Mouse (Mus musculus): ENCODE measurements around the gene Ptprq. TPM values are rescaled to one million over a fixed set of nuclear protein-coding genes. Genes with fewer than 3 reads are reported as not detected.

Ptprq gene
- polyA plus RNA-seq, 1 experiment from 2014 or later = 0.10 TPM

- Histone ChIP-seq H3K9me3 (ENCODE audit: control insufficient read depth, low read length) (no peaks in the 10 kb centered on the region), H3K4me2 (no peak overlapping the region), H3K27ac (ENCODE audit: low read depth, low read length) (no peak overlapping the region), H3K4me1 (ENCODE audit: control insufficient read depth, insufficient read depth, low read length) (no peaks in the 10 kb centered on the region), H3K27me3 (ENCODE audit: control insufficient read depth, insufficient read depth, low read length) (no peaks in the 10 kb centered on the region), H3K9ac (ENCODE audit: low read length) (no peak overlapping the region), H3K4me3 (ENCODE audit: low read depth, low read length) (no peak overlapping the region), H3K36me3 (ENCODE audit: control insufficient read depth, insufficient read depth, low read length) (no peaks in the 10 kb centered on the region)
- WGBS = 84% methylated on average over 6 of the region's 6 CpGs
- DNase-seq (ENCODE audit: low spot score, missing footprints) (no peak), ATAC-seq (ENCODE audit: low FRiP score) (no peak)
These were observed 118.5 kb downstream of the Ptprq start for GRCm38 (mm10) chr10:107601371-107601770.

GRCm38 (mm10) chr10:107583360-107583759 is 136.5 kb downstream of the Ptprq start:
- Histone ChIP-seq H3K4me1 (ENCODE audit: control insufficient read depth, insufficient read depth, low read length) (no peaks in the 10 kb centered on the region), H3K9me3 (ENCODE audit: control insufficient read depth, low read length) (no peaks in the 10 kb centered on the region), H3K4me2 (no peak overlapping the region), H3K36me3 (ENCODE audit: control insufficient read depth, insufficient read depth, low read length) (no peaks in the 10 kb centered on the region), H3K27me3 (ENCODE audit: control insufficient read depth, insufficient read depth, low read length) (no peaks in the 10 kb centered on the region), H3K4me3 (ENCODE audit: low read depth, low read length) (no peak overlapping the region), H3K27ac (ENCODE audit: low read depth, low read length) (no peak overlapping the region), H3K9ac (ENCODE audit: low read length) (no peak overlapping the region)
- no peak for ATAC-seq (ENCODE audit: low FRiP score)
- WGBS = 81% methylated on average over 5 of the region's 5 CpGs
- no peak for DNase-seq (ENCODE audit: low spot score, missing footprints)

GRCm38 (mm10) chr10:107569044-107569443 is 150.8 kb downstream of the Ptprq start:
- DNase-seq (ENCODE audit: low spot score, missing footprints) = no peak
- WGBS = 81% methylated on average over 3 of the region's 3 CpGs
- no peak overlapping the region for H3K4me2 ChIP-seq
- no peaks in the 10 kb centered on the region for H3K27me3 ChIP-seq (ENCODE audit: control insufficient read depth, insufficient read depth, low read length)
- no peak for ATAC-seq (ENCODE audit: low FRiP score)
- H3K4me3 ChIP-seq (ENCODE audit: low read depth, low read length) = no peak overlapping the region
- H3K4me1 ChIP-seq (ENCODE audit: control insufficient read depth, insufficient read depth, low read length) = no peaks in the 10 kb centered on the region
- no peak overlapping the region for H3K9ac ChIP-seq (ENCODE audit: low read length)
- no peaks in the 10 kb centered on the region for H3K9me3 ChIP-seq (ENCODE audit: control insufficient read depth, low read length)
- no peaks in the 10 kb centered on the region for H3K36me3 ChIP-seq (ENCODE audit: control insufficient read depth, insufficient read depth, low read length)
- H3K27ac ChIP-seq (ENCODE audit: low read depth, low read length) = no peak overlapping the region

- Histone ChIP-seq H3K4me2 (no peak overlapping the region), H3K4me1 (ENCODE audit: control insufficient read depth, insufficient read depth, low read length) (no peaks in the 10 kb centered on the region), H3K27ac (ENCODE audit: low read depth, low read length) (no peak overlapping the region), H3K36me3 (ENCODE audit: control insufficient read depth, insufficient read depth, low read length) (no peaks in the 10 kb centered on the region), H3K4me3 (ENCODE audit: low read depth, low read length) (no peak overlapping the region), H3K9me3 (ENCODE audit: control insufficient read depth, low read length) (no peaks in the 10 kb centered on the region), H3K9ac (ENCODE audit: low read length) (no peak overlapping the region), H3K27me3 (ENCODE audit: control insufficient read depth, insufficient read depth, low read length) (no peaks in the 10 kb centered on the region)
- no peak for ATAC-seq (ENCODE audit: low FRiP score)
- DNase-seq (ENCODE audit: low spot score, missing footprints) = peak; percentile 41
- 90% methylated on average over 4 of the region's 4 CpGs for WGBS
These were observed 151.6 kb downstream of the Ptprq start for GRCm38 (mm10) chr10:107568261-107568660.

GRCm38 (mm10) chr10:107562875-107563274 is 157.0 kb downstream of the Ptprq start:
- Histone ChIP-seq H3K27me3 (ENCODE audit: control insufficient read depth, insufficient read depth, low read length) (no peaks in the 10 kb centered on the region), H3K9me3 (ENCODE audit: control insufficient read depth, low read length) (no peaks in the 10 kb centered on the region), H3K9ac (ENCODE audit: low read length) (no peak overlapping the region), H3K4me1 (ENCODE audit: control insufficient read depth, insufficient read depth, low read length) (no peaks in the 10 kb centered on the region), H3K4me2 (peak overlapping the region; percentile 15; the same call in 1 of the 2 replicates), H3K36me3 (ENCODE audit: control insufficient read depth, insufficient read depth, low read length) (no peaks in the 10 kb centered on the region), H3K27ac (ENCODE audit: low read depth, low read length) (no peak overlapping the region), H3K4me3 (ENCODE audit: low read depth, low read length) (no peak overlapping the region)
- DNase-seq (ENCODE audit: low spot score, missing footprints) = peak; percentile 84
- peak; percentile 67 for ATAC-seq (ENCODE audit: low FRiP score)
- 22% methylated on average over 13 of the region's 13 CpGs for WGBS

GRCm38 (mm10) chr10:107560881-107561280 is 159.0 kb downstream of the Ptprq start:
- no peaks in the 10 kb centered on the region for H3K27me3 ChIP-seq (ENCODE audit: control insufficient read depth, insufficient read depth, low read length)
- no peak overlapping the region for H3K9ac ChIP-seq (ENCODE audit: low read length)
- ATAC-seq (ENCODE audit: low FRiP score) (no peak), DNase-seq (ENCODE audit: low spot score, missing footprints) (no peak)
- H3K27ac ChIP-seq (ENCODE audit: low read depth, low read length) = no peak overlapping the region
- H3K4me3 ChIP-seq (ENCODE audit: low read depth, low read length) = no peak overlapping the region
- no peaks in the 10 kb centered on the region for H3K4me1 ChIP-seq (ENCODE audit: control insufficient read depth, insufficient read depth, low read length)
- no peak overlapping the region for H3K4me2 ChIP-seq
- H3K36me3 ChIP-seq (ENCODE audit: control insufficient read depth, insufficient read depth, low read length) = no peaks in the 10 kb centered on the region
- no peaks in the 10 kb centered on the region for H3K9me3 ChIP-seq (ENCODE audit: control insufficient read depth, low read length)

- Histone ChIP-seq H3K27ac (ENCODE audit: low read depth, low read length) (no peak overlapping the region), H3K4me2 (no peak overlapping the region), H3K27me3 (ENCODE audit: control insufficient read depth, insufficient read depth, low read length) (no peaks in the 10 kb centered on the region), H3K9ac (ENCODE audit: low read length) (no peak overlapping the region), H3K9me3 (ENCODE audit: control insufficient read depth, low read length) (no peaks in the 10 kb centered on the region), H3K36me3 (ENCODE audit: control insufficient read depth, insufficient read depth, low read length) (no peaks in the 10 kb centered on the region), H3K4me1 (ENCODE audit: control insufficient read depth, insufficient read depth, low read length) (no peaks in the 10 kb centered on the region), H3K4me3 (ENCODE audit: low read depth, low read length) (no peak overlapping the region)
- WGBS = 65% methylated on average over 1 of the region's 1 CpGs
- no peak for ATAC-seq (ENCODE audit: low FRiP score)
- peak; percentile 69 for DNase-seq (ENCODE audit: low spot score, missing footprints)
These were observed 176.8 kb downstream of the Ptprq start for GRCm38 (mm10) chr10:107543026-107543425.

- 54% methylated on average over 1 of the region's 1 CpGs for WGBS
- H3K27ac ChIP-seq (ENCODE audit: low read depth, low read length) = no peak overlapping the region
- H3K4me2 ChIP-seq = no peak overlapping the region
- no peak for ATAC-seq (ENCODE audit: low FRiP score)
- no peaks in the 10 kb centered on the region for H3K9me3 ChIP-seq (ENCODE audit: control insufficient read depth, low read length)
- no peaks in the 10 kb centered on the region for H3K27me3 ChIP-seq (ENCODE audit: control insufficient read depth, insufficient read depth, low read length)
- H3K9ac ChIP-seq (ENCODE audit: low read length) = no peak overlapping the region
- H3K4me1 ChIP-seq (ENCODE audit: control insufficient read depth, insufficient read depth, low read length) = no peaks in the 10 kb centered on the region
- no peak overlapping the region for H3K4me3 ChIP-seq (ENCODE audit: low read depth, low read length)
- no peaks in the 10 kb centered on the region for H3K36me3 ChIP-seq (ENCODE audit: control insufficient read depth, insufficient read depth, low read length)
- no peak for DNase-seq (ENCODE audit: low spot score, missing footprints)
These were observed 191.1 kb downstream of the Ptprq start for GRCm38 (mm10) chr10:107528758-107529157.

GRCm38 (mm10) chr10:107519216-107519615 is 200.6 kb downstream of the Ptprq start:
- 85% methylated on average over 5 of the region's 5 CpGs for WGBS
- Histone ChIP-seq H3K9me3 (ENCODE audit: control insufficient read depth, low read length) (no peaks in the 10 kb centered on the region), H3K4me2 (no peak overlapping the region), H3K4me1 (ENCODE audit: control insufficient read depth, insufficient read depth, low read length) (no peaks in the 10 kb centered on the region), H3K27ac (ENCODE audit: low read depth, low read length) (no peak overlapping the region), H3K27me3 (ENCODE audit: control insufficient read depth, insufficient read depth, low read length) (no peaks in the 10 kb centered on the region), H3K9ac (ENCODE audit: low read length) (no peak overlapping the region), H3K36me3 (ENCODE audit: control insufficient read depth, insufficient read depth, low read length) (no peaks in the 10 kb centered on the region), H3K4me3 (ENCODE audit: low read depth, low read length) (no peak overlapping the region)
- DNase-seq (ENCODE audit: low spot score, missing footprints) (peak; percentile 64), ATAC-seq (ENCODE audit: low FRiP score) (no peak)

- Histone ChIP-seq H3K36me3 (ENCODE audit: control insufficient read depth, insufficient read depth, low read length) (no peaks in the 10 kb centered on the region), H3K4me1 (ENCODE audit: control insufficient read depth, insufficient read depth, low read length) (no peaks in the 10 kb centered on the region), H3K27ac (ENCODE audit: low read depth, low read length) (no peak overlapping the region), H3K27me3 (ENCODE audit: control insufficient read depth, insufficient read depth, low read length) (no peaks in the 10 kb centered on the region), H3K9me3 (ENCODE audit: control insufficient read depth, low read length) (no peaks in the 10 kb centered on the region), H3K9ac (ENCODE audit: low read length) (no peak overlapping the region), H3K4me3 (ENCODE audit: low read depth, low read length) (no peak overlapping the region), H3K4me2 (no peak overlapping the region)
- ATAC-seq (ENCODE audit: low FRiP score) (no peak), DNase-seq (ENCODE audit: low spot score, missing footprints) (peak; percentile 62)
- WGBS = 90% methylated on average over 7 of the region's 7 CpGs
These were observed 203.2 kb downstream of the Ptprq start for GRCm38 (mm10) chr10:107516641-107517040.
